Mouse (Mus musculus) megakaryocyte-erythroid progenitor cell, adult 5-6 weeks (primary cell): Measurements from ENCODE around the gene Zbtb12. TPM values are rescaled to one million over a fixed set of nuclear protein-coding genes. Genes with fewer than 3 reads are reported as not detected.

Source experiments
- ATAC-seq: replicated peaks from 2 replicates; pipeline ENCODE4 v1.8.0; 2016; ENCODE audit warnings: mild to moderate bottlenecking, inconsistent platforms; ENCODE audit not compliant: severe bottlenecking, poor library complexity, low FRiP score, low TSS enrichment
- total RNA-seq, 2 experiments: library from RNA; stranded (forward) in 1 of 2; stranded (reverse) in 1 of 2; fragments of 200-1000, 215-1000 nt in 1 of 2; fragments of >200 nt in 1 of 2; fragmentation: Nextera tagmentation in 1 of 2; gene quantifications; 2 replicates each; pipeline ENCODE4 v1.2.3; 2014 to 2017

Gene Zbtb12
- total RNA-seq, 2 experiments from 2014 or later, result 4.7 to 9.4 TPM

DNA sequence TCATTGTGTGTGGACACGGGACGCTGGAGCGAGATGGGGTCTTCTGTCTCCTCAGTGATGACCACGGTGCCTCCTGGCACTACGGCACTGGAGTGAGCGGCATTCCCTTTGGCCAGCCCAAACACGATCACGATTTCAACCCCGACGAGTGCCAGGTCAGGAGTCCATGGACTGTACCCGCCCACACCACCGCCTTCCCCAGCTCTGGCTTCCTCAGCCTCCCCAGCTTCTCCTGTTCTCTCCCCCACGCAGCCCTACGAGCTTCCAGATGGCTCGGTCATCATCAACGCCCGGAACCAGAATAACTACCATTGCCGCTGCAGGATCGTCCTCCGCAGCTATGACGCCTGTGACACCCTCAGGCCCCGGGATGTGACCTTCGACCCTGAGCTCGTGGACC is 54.7 kb downstream of the Zbtb12 start:
- ATAC-seq, result no peak

DNA sequence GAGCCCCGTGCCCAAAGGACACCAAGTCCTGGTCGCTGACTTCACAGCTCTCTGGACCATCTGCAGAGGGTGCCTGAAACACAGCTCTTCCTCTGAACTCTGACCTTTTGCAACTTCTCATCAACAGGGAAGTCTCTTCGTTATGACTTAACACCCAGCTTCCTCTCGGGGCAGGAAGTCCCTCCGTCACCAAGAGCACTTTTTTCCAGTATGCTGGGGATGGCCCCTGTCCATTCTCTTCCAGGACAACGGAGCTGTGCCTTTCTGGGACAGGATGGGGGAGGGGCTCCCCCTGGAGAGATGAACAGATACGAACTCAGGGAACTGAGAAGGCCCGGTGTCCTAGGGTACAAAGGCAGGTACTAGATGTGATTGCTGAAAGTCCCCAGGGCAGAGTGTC is 55.5 kb downstream of the Zbtb12 start:
- no peak for ATAC-seq

DNA sequence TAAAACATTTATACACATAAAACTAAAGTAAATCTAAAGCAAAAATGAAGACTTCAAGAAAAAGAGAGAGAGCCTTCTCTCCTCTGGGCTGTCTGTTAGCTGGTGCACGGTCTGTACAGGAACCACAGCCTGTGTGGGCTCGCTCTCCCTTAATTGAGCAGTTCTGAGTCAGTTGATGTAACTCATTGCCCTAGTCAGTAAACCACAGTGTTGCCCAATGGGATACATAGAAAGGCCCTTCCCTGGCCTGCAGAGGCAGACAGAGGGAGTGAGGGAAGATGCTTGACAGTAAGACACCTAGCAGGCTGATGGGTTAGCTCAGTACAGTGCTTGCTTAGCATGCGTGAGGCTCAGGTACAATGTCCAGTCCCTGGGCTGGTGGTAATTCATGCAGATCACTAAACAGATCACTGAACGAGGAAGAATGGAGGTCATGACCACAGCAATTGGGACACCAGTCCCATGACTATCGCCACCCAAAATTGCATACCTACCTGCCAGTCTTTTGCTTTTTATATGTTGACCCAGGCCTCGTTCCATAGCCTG is 58.8 kb downstream of the Zbtb12 start:
- ATAC-seq, result no peak

GRCm38 (mm10) chr17:34941344-34942041 is 62.2 kb downstream of the Zbtb12 start:
- ATAC-seq, result peak; percentile 66

DNA sequence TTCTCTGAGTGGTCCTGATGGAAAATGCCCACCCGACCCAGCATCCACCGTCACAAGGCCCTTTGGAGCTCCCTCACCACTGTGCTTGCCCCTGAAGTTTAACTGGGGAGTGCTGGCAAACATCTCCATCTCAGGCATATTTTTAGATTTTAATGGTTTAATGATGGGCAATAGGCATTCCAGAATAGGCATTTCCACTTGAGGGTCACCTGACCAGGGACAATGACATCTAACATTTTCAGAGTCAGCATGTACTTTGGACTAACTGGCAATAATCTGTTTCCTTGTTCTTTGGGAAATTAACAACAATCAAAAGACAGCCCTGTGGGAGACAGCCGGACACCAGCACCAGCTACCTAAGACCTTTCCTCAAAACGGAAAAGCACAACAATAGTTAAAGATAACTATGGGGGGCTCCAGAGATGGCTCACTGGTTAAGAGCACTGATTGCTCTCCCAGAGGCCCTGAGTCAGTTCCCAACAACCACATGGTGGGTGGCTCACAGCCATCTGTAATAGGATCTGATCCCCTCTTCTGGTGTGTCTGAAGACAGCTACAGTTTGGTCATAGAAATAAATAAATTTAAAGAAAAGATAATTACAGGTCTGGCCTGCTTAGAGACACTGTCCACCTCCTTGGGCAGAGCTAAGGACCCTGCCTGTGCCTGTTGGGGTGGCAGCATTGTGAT is 64.0 kb downstream of the Zbtb12 start:
- no peak for ATAC-seq

DNA sequence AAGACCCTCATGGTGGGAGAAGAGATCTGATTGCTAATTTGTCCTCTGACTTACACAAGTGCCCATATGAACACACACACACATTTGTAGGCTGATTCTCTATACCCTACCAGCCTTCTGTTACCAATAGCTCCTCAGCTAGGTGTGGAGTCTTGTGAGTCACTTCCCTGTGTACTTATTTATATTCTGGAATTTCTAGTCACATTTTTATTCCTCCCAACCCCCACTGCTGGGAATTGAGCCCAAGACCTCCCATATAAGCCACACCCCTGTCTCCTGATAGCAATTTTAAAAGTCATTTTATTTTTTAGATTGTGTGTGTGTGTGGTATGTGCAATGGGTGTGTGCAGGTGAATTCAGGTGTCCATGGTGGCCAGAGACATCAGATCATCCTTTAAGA is 65.1 kb downstream of the Zbtb12 start:
- ATAC-seq, result no peak

Other genes with a start within 250 kb of the Zbtb12 start
Only the 30 nearest of the 38 such genes appear.
- not detected in 2 replicates for gene Tnxb, start 208.9 kb upstream of the Zbtb12 start, total RNA-seq (2014; fragmentation: Nextera tagmentation)
- gene Tnxb, start 208.9 kb upstream of the Zbtb12 start, total RNA-seq (2017), result not detected in 2 replicates
- gene C4b, start 135.6 kb upstream of the Zbtb12 start, total RNA-seq (2014; fragmentation: Nextera tagmentation), result not detected in 2 replicates
- gene C4b, start 135.6 kb upstream of the Zbtb12 start, total RNA-seq (2017), result not detected in 2 replicates
- gene Cyp21a1, start 74.9 kb upstream of the Zbtb12 start, total RNA-seq (2014; fragmentation: Nextera tagmentation), result not detected in 2 replicates
- gene Cyp21a1, start 74.9 kb upstream of the Zbtb12 start, total RNA-seq (2017), result not detected in 2 replicates
- 26.8 and 48.2 TPM in 2 replicates for gene Stk19, start 42.5 kb upstream of the Zbtb12 start, total RNA-seq (2014; fragmentation: Nextera tagmentation)
- 14.8 and 30.6 TPM in 2 replicates for gene Stk19, start 42.5 kb upstream of the Zbtb12 start, total RNA-seq (2017)
- gene Dxo, start 42.5 kb upstream of the Zbtb12 start, total RNA-seq (2014; fragmentation: Nextera tagmentation), result 60.8 and 63.4 TPM in 2 replicates
- 24.4 and 28.1 TPM in 2 replicates for gene Dxo, start 42.5 kb upstream of the Zbtb12 start, total RNA-seq (2017)
- gene Skiv2l, start 29.3 kb upstream of the Zbtb12 start, total RNA-seq (2014; fragmentation: Nextera tagmentation), result 57.6 and 64.6 TPM in 2 replicates
- 21.0 and 24.2 TPM in 2 replicates for gene Skiv2l, start 29.3 kb upstream of the Zbtb12 start, total RNA-seq (2017)
- gene Nelfe, start 29.1 kb upstream of the Zbtb12 start, total RNA-seq (2014; fragmentation: Nextera tagmentation), result 59.5 and 64.1 TPM in 2 replicates
- gene Nelfe, start 29.1 kb upstream of the Zbtb12 start, total RNA-seq (2017), result 21.0 and 29.6 TPM in 2 replicates
- gene Cfb, start 17.0 kb upstream of the Zbtb12 start, total RNA-seq (2014; fragmentation: Nextera tagmentation), result not detected in 2 replicates
- gene Cfb, start 17.0 kb upstream of the Zbtb12 start, total RNA-seq (2017), result not detected in 2 replicates
- not detected in 2 replicates for gene Gm20547, start 2.6 kb downstream of the Zbtb12 start, total RNA-seq (2014; fragmentation: Nextera tagmentation)
- gene Gm20547, start 2.6 kb downstream of the Zbtb12 start, total RNA-seq (2017), result not detected in 2 replicates
- gene C2, start 18.8 kb downstream of the Zbtb12 start, total RNA-seq (2014; fragmentation: Nextera tagmentation), result 8.6 TPM in 1 of 2 replicates, not detected in the other
- 5.7 and 7.4 TPM in 2 replicates for gene C2, start 18.8 kb downstream of the Zbtb12 start, total RNA-seq (2017)
- 86.2 and 86.5 TPM in 2 replicates for gene Ehmt2, start 19.0 kb downstream of the Zbtb12 start, total RNA-seq (2014; fragmentation: Nextera tagmentation)
- 72.7 and 83.8 TPM in 2 replicates for gene Ehmt2, start 19.0 kb downstream of the Zbtb12 start, total RNA-seq (2017)
- gene Slc44a4, start 35.0 kb downstream of the Zbtb12 start, total RNA-seq (2014; fragmentation: Nextera tagmentation), result not detected in 2 replicates
- gene Slc44a4, start 35.0 kb downstream of the Zbtb12 start, total RNA-seq (2017), result not detected in 2 replicates
- gene Neu1, start 51.8 kb downstream of the Zbtb12 start, total RNA-seq (2014; fragmentation: Nextera tagmentation), result 5.2 and 7.0 TPM in 2 replicates
- gene Neu1, start 51.8 kb downstream of the Zbtb12 start, total RNA-seq (2017), result 3.7 and 5.4 TPM in 2 replicates
- 13.6 and 28.5 TPM in 2 replicates for gene Hspa1b, start 79.8 kb downstream of the Zbtb12 start, total RNA-seq (2014; fragmentation: Nextera tagmentation)
- 62.5 and 83.5 TPM in 2 replicates for gene Hspa1b, start 79.8 kb downstream of the Zbtb12 start, total RNA-seq (2017)
- gene Gm20481, start 90.4 kb downstream of the Zbtb12 start, total RNA-seq (2014; fragmentation: Nextera tagmentation), result not detected in 2 replicates
- gene Gm20481, start 90.4 kb downstream of the Zbtb12 start, total RNA-seq (2017), result not detected in 2 replicates
- gene Hspa1a, start 92.7 kb downstream of the Zbtb12 start, total RNA-seq (2014; fragmentation: Nextera tagmentation), result 6.5 and 10.1 TPM in 2 replicates
- 30.2 and 43.3 TPM in 2 replicates for gene Hspa1a, start 92.7 kb downstream of the Zbtb12 start, total RNA-seq (2017)
- not detected in 2 replicates for gene Hspa1l, start 93.2 kb downstream of the Zbtb12 start, total RNA-seq (2014; fragmentation: Nextera tagmentation)
- not detected in 2 replicates for gene Hspa1l, start 93.2 kb downstream of the Zbtb12 start, total RNA-seq (2017)
- 269 and 281 TPM in 2 replicates for gene Lsm2, start 102.4 kb downstream of the Zbtb12 start, total RNA-seq (2014; fragmentation: Nextera tagmentation)
- gene Lsm2, start 102.4 kb downstream of the Zbtb12 start, total RNA-seq (2017), result 34.8 and 79.7 TPM in 2 replicates
- 137 and 213 TPM in 2 replicates for gene Vars, start 121.5 kb downstream of the Zbtb12 start, total RNA-seq (2014; fragmentation: Nextera tagmentation)
- 226 and 342 TPM in 2 replicates for gene Vars, start 121.5 kb downstream of the Zbtb12 start, total RNA-seq (2017)
- gene Vwa7, start 137.1 kb downstream of the Zbtb12 start, total RNA-seq (2014; fragmentation: Nextera tagmentation), result 0.31 and 0.54 TPM in 2 replicates
- 0.15 and 0.19 TPM in 2 replicates for gene Vwa7, start 137.1 kb downstream of the Zbtb12 start, total RNA-seq (2017)
- gene Sapcd1, start 148.5 kb downstream of the Zbtb12 start, total RNA-seq (2014; fragmentation: Nextera tagmentation), result 9.4 and 14.7 TPM in 2 replicates
- 4.2 TPM in 1 of 2 replicates, not detected in the other for gene Sapcd1, start 148.5 kb downstream of the Zbtb12 start, total RNA-seq (2017)
- gene Msh5, start 167.3 kb downstream of the Zbtb12 start, total RNA-seq (2014; fragmentation: Nextera tagmentation), result 10.0 and 10.6 TPM in 2 replicates
- gene Msh5, start 167.3 kb downstream of the Zbtb12 start, total RNA-seq (2017), result 2.4 and 3.1 TPM in 2 replicates
- 126 and 137 TPM in 2 replicates for gene Clic1, start 170.5 kb downstream of the Zbtb12 start, total RNA-seq (2014; fragmentation: Nextera tagmentation)
- gene Clic1, start 170.5 kb downstream of the Zbtb12 start, total RNA-seq (2017), result 137 and 183 TPM in 2 replicates
- gene Ddah2, start 179.6 kb downstream of the Zbtb12 start, total RNA-seq (2014; fragmentation: Nextera tagmentation), result 2.7 and 7.6 TPM in 2 replicates
- gene Ddah2, start 179.6 kb downstream of the Zbtb12 start, total RNA-seq (2017), result 4.6 and 21.4 TPM in 2 replicates
- not detected in 2 replicates for gene Ly6g6c, start 185.9 kb downstream of the Zbtb12 start, total RNA-seq (2014; fragmentation: Nextera tagmentation)
- gene Ly6g6c, start 185.9 kb downstream of the Zbtb12 start, total RNA-seq (2017), result not detected in 2 replicates
- gene Mpig6b, start 186.7 kb downstream of the Zbtb12 start, total RNA-seq (2014; fragmentation: Nextera tagmentation), result 0.32 TPM in 1 of 2 replicates, not detected in the other
- gene Mpig6b, start 186.7 kb downstream of the Zbtb12 start, total RNA-seq (2017), result not detected in 2 replicates
- not detected in 2 replicates for gene Ly6g6e, start 197.4 kb downstream of the Zbtb12 start, total RNA-seq (2014; fragmentation: Nextera tagmentation)
- gene Ly6g6e, start 197.4 kb downstream of the Zbtb12 start, total RNA-seq (2017), result not detected in 2 replicates
- not detected in 2 replicates for gene Ly6g6d, start 198.6 kb downstream of the Zbtb12 start, total RNA-seq (2014; fragmentation: Nextera tagmentation)
- not detected in 2 replicates for gene Ly6g6d, start 198.6 kb downstream of the Zbtb12 start, total RNA-seq (2017)
- gene Ly6g6f, start 206.1 kb downstream of the Zbtb12 start, total RNA-seq (2014; fragmentation: Nextera tagmentation), result not detected in 2 replicates
- not detected in 2 replicates for gene Ly6g6f, start 206.1 kb downstream of the Zbtb12 start, total RNA-seq (2017)
- gene Abhd16a, start 209.8 kb downstream of the Zbtb12 start, total RNA-seq (2014; fragmentation: Nextera tagmentation), result 62.9 and 76.7 TPM in 2 replicates
- gene Abhd16a, start 209.8 kb downstream of the Zbtb12 start, total RNA-seq (2017), result 38.5 and 46.7 TPM in 2 replicates